Mouse (Mus musculus) erythroblast, embryonic 14.5 days (primary cell): Measurements from ENCODE around the gene Speg.

Source experiments
- GATA1 ChIP-seq: IDR thresholded peaks from 2 replicates; pipeline ENCODE4 v1.6.1; 2012; ENCODE audit warnings: low read length, inconsistent platforms, mixed read lengths
- TAL1 ChIP-seq: IDR thresholded peaks from 3 replicates; pipeline ENCODE4 v1.6.1; 2012; ENCODE audit warnings: low read length, inconsistent platforms, mixed read lengths

- TF ChIP-seq TAL1 (no peak), GATA1 (no peak)
These were observed 32.0 kb downstream of the Speg start for GRCm38 (mm10) chr1:75407056-75407455.
